Mouse (Mus musculus) megakaryocyte, embryonic 14.5 days (primary cell): ENCODE results near the gene Nid1. TPM values are rescaled to one million over a fixed set of nuclear protein-coding genes. Genes with fewer than 3 reads are reported as not detected.
"Not testable (repeated sequence)": the region's sequence is repeated elsewhere in the genome, so short reads cannot be mapped to it uniquely, and the experiment has no call there.

ENCODE experiments used
- H3K27me3 ChIP-seq: replicated peaks from 2 replicates; pipeline ENCODE3; 2012; ENCODE audit warnings: inconsistent platforms
- H3K36me3 ChIP-seq: replicated peaks from 2 replicates; pipeline ENCODE3; 2012; ENCODE audit warnings: low read length, inconsistent platforms, mixed read lengths
- H3K4me1 ChIP-seq: 2 replicates; pipeline ENCODE4 v1.6.1; 2012; ENCODE audit warnings: inconsistent platforms
- H3K4me3 ChIP-seq: replicated peaks from 2 replicates; pipeline ENCODE3; 2012; ENCODE audit warnings: moderate library complexity, mild to moderate bottlenecking, inconsistent platforms
- H3K9me3 ChIP-seq: 2 replicates; pipeline ENCODE4 v1.6.1; 2012; ENCODE audit warnings: inconsistent platforms
- FLI1 ChIP-seq: IDR thresholded peaks from 2 replicates; pipeline ENCODE4 v1.6.1; 2012; ENCODE audit warnings: low read length, inconsistent platforms, mixed read lengths
- GATA1 ChIP-seq: IDR thresholded peaks from 3 replicates; pipeline ENCODE4 v1.6.1; 2012; ENCODE audit warnings: mixed read lengths, low read length, inconsistent platforms, borderline replicate concordance
- polyA plus RNA-seq: library from polyadenylated mRNA; stranded (reverse); fragments of >175 nt; gene quantifications from 2 replicates; pipeline ENCODE4 v1.2.3, GENCODE M21; 2012; ENCODE audit warnings: low replicate concordance; ENCODE audit not compliant: insufficient read depth

Gene Nid1
- polyA plus RNA-seq, 1 experiment, result not detected

DNA sequence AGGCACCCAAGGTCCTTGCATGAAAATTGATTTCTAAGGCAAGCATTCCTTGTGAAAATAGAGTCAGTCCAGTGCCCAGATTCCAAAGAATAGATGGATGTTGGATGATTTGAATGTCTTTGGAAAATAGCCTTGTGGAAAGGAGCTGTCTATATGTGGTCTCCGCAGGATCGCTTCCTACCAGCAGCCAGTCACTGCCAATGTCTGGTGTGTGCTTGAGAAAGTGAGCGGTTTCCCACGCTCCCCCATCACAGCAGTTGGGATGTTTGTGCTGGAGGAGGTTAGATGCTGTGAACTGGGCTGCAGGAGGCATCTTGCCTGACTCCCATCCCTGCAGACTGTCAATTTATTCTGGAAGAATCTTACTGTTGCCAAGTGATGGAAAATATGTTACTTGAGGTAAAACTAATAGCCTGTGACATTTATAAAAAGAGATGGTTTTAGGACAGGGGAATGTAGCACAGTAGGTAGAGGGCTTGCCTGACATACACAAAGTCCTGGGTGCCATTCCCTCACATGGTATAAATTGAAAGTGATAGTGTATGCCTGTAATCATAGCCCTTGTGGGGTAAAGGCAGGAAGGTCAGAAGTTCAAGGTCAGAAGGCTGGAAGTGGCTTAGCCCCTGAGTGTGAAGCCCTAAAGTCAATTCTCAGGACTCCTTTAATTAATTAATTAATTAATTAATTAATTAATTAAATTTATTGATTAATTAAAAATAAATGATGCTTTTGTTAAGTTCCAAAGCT is 24.3 kb downstream of the Nid1 start:
- Histone ChIP-seq H3K27me3 (peaks cover 2% of the 10 kb centered on the region), H3K4me1 (no peaks in the 10 kb centered on the region), H3K36me3 (no peaks in the 10 kb centered on the region), H3K9me3 (no peaks in the 10 kb centered on the region), H3K4me3 (no peak overlapping the region)
- TF ChIP-seq FLI1 (no peak), GATA1 (no peak)

DNA sequence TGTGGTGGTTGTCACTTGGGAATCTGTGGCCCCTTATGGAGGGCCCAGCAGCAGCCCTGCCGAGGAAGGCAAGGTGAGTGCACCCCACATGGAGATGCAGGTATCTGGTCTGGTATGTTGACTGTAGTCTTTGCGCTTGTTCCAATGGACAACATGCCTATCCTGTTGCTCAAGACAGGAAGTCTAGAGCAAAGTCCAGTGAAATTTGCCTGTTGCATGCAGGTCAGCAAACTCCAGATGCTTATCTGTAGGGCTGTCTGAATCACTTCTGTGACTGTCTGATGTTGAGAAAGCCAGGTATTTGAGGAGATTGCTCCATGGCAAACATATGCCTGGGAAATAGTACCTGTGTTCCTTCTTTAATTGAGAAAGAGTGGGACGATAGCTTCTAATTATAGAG is 26.6 kb downstream of the Nid1 start:
- H3K4me3 ChIP-seq, result no peak overlapping the region
- H3K4me1 ChIP-seq, result no peaks in the 10 kb centered on the region
- H3K27me3 ChIP-seq, result peaks cover 4% of the 10 kb centered on the region
- no peaks in the 10 kb centered on the region for H3K9me3 ChIP-seq
- TF ChIP-seq FLI1 (no peak), GATA1 (no peak)
- no peaks in the 10 kb centered on the region for H3K36me3 ChIP-seq

DNA sequence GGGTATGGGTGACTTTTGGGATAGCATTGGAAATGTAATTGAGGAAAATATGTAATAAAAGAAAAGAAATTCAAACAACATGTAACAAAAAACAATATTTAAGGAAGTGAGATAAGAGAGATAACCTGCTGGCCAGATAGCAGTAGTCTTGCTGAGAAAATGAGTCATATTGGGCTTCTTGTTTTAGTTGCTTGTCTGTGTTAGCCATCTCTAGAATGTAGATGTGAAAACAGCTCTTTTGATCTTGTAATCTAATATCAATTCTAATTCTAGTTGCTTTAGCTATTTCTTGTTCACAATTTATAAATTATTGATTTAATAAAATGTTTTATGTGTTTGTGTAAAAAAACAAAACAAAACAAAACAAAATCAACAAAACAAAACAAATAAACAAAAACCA is 29.9 kb downstream of the Nid1 start:
- H3K27me3 ChIP-seq, H3K4me3 ChIP-seq: not testable (repeated sequence)

DNA sequence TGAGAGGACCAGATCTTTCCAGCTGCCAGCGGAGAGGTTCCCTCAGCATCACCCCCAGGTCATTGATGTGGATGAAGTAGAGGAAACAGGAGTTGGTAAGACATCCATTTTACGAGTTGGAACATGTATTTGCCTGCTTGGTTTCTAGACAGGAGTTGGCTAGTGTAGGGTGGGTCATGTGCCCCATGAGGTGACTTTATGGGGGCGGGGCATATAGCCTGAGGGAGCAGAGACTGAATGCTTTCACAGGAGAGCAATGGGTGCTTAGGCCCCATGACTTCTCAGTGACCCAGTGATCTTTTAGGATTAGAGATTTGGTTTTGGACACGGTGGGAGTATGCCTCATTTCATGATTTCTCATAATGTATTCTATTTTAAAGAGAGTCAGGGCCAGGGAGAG is 31.2 kb downstream of the Nid1 start:
- Histone ChIP-seq H3K27me3 (peaks cover 3% of the 10 kb centered on the region), H3K4me1 (peaks cover 3% of the 10 kb centered on the region; the same call in 1 of the 2 replicates), H3K9me3 (no peaks in the 10 kb centered on the region), H3K4me3 (no peak overlapping the region), H3K36me3 (no peaks in the 10 kb centered on the region)
- TF ChIP-seq GATA1 (no peak), FLI1 (no peak)

More for the DNA sequence above, 29.9 kb downstream of the Nid1 start:
- not testable (repeated sequence) for H3K4me1 ChIP-seq, H3K9me3 ChIP-seq, H3K36me3 ChIP-seq

DNA sequence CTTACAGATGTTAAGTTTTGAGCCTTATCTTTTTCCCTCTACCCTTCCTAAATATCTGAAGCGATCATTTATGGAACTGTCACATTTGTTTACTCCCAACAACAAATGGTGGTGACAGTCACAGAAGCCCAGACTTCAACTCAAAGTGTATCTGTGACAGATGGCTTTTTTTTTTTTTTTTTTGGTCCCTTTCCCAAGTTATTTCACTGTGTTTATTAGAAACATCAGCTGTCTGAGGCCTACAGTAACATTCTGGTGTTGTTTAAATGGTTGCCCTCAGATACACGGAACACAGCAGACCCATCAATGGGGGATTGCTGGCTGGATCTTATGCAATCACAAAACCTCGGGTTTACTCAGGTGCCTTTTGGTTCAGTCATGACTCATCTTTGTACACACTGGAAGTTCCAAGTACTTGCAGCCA is 34.0 kb downstream of the Nid1 start:
- H3K4me1 ChIP-seq, result peaks cover 3% of the 10 kb centered on the region; the same call in 1 of the 2 replicates
- TF ChIP-seq GATA1 (no peak), FLI1 (no peak)

DNA sequence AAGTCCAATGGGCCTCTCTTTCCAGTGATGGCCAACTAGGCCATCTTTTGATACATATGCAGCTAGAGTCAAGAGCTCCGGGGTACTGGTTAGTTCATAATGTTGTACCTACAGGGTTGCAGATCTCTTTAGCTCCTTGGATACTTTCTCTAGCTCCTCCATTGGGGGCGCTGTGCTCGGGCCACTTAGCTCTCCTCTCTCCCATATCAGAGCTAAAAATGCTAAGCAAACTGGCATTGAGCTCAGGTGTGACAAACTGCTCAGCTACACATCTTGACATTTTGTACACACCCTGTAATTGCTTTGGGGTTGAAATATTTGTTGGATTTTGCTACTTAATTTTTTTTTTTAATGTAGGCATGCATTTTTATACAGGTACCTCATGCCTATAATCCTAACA is 37.1 kb downstream of the Nid1 start:
- H3K4me1 ChIP-seq, H3K9me3 ChIP-seq, H3K4me3 ChIP-seq, H3K27me3 ChIP-seq, H3K36me3 ChIP-seq: not testable (repeated sequence)

More for the DNA sequence above, 34.0 kb downstream of the Nid1 start:
- Histone ChIP-seq H3K4me3 (no peak overlapping the region), H3K27me3 (peaks cover 3% of the 10 kb centered on the region), H3K9me3 (no peaks in the 10 kb centered on the region), H3K36me3 (no peaks in the 10 kb centered on the region)

DNA sequence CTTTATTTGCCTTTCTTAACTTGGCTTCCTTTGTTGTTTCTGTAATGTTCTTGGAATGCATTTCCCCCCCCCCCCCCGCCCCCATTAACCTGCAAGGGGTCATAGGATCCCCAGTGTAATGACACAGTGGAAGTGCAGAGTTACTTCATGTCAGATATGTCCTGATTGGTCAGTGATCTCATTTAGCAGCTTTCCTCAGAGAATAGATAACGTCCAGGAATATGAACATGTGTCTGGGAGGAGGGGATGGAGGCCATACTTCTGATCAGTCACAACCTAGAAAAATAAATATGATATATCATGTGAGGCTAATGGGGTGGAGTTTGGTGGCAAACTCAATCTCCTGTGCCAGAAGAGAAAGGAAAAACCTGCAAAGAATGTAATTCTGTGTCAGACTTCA is 37.6 kb downstream of the Nid1 start:
- H3K4me3 ChIP-seq, result no peak overlapping the region
- no peaks in the 10 kb centered on the region for H3K27me3 ChIP-seq
- H3K4me1 ChIP-seq, result peaks cover 3% of the 10 kb centered on the region; the same call in 1 of the 2 replicates
- H3K36me3 ChIP-seq, result no peaks in the 10 kb centered on the region
- no peaks in the 10 kb centered on the region for H3K9me3 ChIP-seq
- TF ChIP-seq FLI1 (no peak), GATA1 (no peak)

DNA sequence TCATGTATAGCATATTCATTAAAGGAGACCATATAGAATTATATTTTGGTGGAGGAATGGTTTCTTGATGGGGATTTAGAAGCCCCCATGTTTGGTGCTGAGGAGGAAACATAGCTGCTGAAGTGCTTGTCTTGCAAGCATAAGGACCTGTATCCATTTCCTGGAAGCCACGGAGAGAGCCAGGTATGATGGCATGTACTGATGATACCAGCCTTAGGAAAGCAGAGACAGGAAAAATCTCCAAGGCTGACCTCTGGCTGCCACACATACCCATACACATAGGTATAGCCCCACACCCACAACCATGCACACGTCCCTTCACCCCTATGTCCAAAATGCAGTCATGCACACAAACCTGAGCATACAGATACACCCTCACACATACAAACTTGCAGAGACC is 39.2 kb downstream of the Nid1 start:
- Histone ChIP-seq H3K36me3 (no peaks in the 10 kb centered on the region), H3K4me3 (no peak overlapping the region), H3K27me3 (no peaks in the 10 kb centered on the region), H3K4me1 (no peaks in the 10 kb centered on the region), H3K9me3 (no peaks in the 10 kb centered on the region)
- TF ChIP-seq GATA1 (no peak), FLI1 (no peak)

DNA sequence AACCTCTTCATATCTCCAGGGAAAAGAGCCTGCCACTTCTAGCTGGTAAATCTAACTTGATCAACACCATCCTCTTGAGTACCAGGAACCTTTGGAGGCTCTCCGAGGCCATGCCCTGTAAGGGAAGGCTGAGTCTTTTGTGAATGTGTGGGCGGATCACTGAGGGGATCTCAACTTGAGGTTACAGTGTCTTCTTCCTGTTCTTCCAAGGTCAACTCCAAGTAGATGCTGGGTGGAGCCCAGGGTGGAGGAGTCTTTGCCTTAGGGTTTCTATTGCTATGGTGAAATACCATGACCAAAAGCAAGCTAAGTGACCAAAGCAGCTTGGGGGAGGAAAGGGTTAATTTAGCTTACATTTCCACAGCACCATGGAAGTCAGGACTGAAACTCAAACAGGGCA is 39.7 kb downstream of the Nid1 start:
- TF ChIP-seq GATA1 (no peak), FLI1 (no peak)
- no peaks in the 10 kb centered on the region for H3K36me3 ChIP-seq
- peaks cover 2% of the 10 kb centered on the region for H3K27me3 ChIP-seq
- no peak overlapping the region for H3K4me3 ChIP-seq
- no peaks in the 10 kb centered on the region; the same call in 1 of the 2 replicates for H3K4me1 ChIP-seq
- H3K9me3 ChIP-seq, result no peaks in the 10 kb centered on the region

DNA sequence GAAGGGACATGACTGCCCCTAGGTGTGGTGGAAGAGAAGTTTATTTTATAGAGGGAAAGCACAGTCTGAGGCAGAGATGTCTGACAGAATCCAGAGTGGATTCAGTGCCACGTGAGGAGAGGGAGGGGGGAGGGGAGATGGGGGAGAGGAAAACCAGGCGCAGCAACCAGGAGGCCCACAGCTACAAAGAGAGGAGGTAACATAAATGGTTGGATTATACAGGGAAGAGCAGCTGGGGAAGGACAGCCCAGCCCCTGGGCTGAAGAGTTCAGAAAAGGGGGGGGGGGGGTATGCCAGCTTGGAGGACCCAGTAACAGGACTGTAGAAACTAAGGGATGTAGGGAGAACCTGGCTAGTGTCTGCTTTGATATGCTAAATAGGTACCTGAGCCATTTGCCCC is 42.6 kb downstream of the Nid1 start:
- TF ChIP-seq GATA1 (no peak), FLI1 (no peak)
- Histone ChIP-seq H3K4me3 (no peak overlapping the region), H3K9me3 (no peaks in the 10 kb centered on the region), H3K36me3 (no peaks in the 10 kb centered on the region), H3K4me1 (no peaks in the 10 kb centered on the region; the same call in 1 of the 2 replicates), H3K27me3 (peaks cover 3% of the 10 kb centered on the region)

DNA sequence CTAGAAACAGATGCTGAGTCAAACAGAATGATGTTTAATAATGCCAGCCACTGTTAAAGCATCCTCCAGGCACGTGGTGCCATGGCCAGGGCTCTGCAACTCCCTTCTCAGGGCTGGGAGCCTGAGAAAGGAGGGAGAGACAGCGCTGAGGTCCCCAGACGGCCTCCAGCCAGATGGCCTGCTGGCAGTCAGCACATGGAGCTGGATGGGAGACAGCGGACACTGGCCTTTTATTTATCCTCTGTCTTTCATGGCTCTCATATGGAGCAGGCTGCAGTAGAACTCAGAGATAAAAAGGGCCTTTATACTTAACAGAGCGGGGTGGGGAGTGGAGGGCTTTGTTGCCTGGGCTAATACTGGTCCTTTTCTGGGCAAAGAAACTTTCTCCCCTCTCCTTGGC is 43.7 kb downstream of the Nid1 start:
- Histone ChIP-seq H3K9me3 (no peaks in the 10 kb centered on the region), H3K36me3 (no peaks in the 10 kb centered on the region), H3K4me1 (no peaks in the 10 kb centered on the region; the same call in 1 of the 2 replicates), H3K4me3 (no peak overlapping the region), H3K27me3 (peaks cover 3% of the 10 kb centered on the region)
- no peak for TF ChIP-seq GATA1
- TF ChIP-seq FLI1, result no peak
